Mouse (Mus musculus): Measurements from ENCODE around the gene Arpin.

DNA sequence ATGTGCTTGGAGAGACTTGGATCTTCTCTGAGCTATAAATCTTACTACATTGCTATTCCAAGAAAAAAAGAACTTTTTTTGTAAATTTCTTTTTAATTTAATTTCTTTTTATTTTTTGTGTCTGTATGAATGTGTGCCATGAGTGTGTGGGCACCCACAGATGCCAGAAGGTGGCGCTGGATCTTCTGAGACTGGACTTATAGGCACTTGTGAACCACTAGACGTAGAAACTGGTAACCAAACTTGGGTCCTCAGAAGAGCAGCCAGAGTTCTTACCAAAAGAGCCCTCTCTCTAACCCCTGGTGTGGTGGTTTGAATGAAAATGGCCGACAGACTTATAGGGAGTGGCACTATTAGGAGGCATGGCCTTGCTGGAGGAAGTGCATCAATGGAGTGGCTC is 15.9 kb upstream of the Arpin start:
- TF ChIP-seq CTCF (IDR thresholded peaks at IDR 0.05; ENCODE audit: low read depth, low read length) (no peak), POLR2A (IDR thresholded peaks at IDR 0.05; ENCODE audit: borderline replicate concordance, low read depth, low read length) (no peak)

All from bone marrow macrophage, adult 2 months (primary cell).